Mouse (Mus musculus): Measurements from ENCODE around the gene Atp1a2. TPM values are rescaled to one million over a fixed set of nuclear protein-coding genes. Genes with fewer than 3 reads are reported as not detected.

Gene Atp1a2
- polyA plus RNA-seq, 1 experiment from 2014 or later, result 2.0 TPM

DNA sequence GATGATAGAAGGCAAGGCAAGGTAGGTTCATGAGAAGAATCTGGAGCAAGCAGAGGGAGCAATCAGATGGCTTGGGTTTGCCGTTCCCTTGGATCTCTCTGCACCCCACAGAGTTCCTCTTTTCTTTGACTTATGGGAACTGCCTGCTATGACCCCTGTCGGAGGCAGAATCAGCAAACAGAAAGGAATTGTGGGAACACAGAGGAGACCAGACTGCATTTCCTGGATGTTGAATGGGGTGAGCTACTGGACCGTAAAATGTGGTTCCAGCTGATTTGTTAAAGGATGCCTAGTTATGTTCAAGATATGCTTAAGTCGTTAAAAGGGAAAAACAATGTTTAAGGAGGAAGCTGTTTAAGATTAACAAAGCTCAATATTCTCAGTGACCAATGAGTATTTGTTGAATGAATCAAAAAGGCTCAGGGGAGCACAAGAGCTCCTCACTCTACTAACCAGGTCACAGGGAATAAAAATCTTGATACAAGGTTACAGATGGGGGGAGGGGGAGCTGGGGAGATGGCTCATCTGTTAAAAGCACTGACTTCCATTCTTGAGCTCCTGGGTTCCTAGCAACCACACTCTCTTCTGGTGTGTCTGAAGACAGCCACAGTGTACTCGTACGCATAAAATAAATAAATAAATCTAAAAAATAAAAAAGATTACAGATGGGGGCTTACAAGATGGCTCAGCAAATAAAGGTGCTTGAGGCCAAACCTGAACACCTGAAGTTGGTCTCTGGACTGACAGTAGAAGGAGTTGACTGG is 56.7 kb downstream of the Atp1a2 start:
- no peak overlapping the region for H3K4me3 ChIP-seq
- H3K4me1 ChIP-seq, result peaks cover 45% of the 10 kb centered on the region
- H3K36me3 ChIP-seq (replicated peaks), result no peaks in the 10 kb centered on the region
- H3K9me3 ChIP-seq, result no peaks in the 10 kb centered on the region
- H3K27me3 ChIP-seq (ENCODE audit: poor library complexity, severe bottlenecking), result peaks cover 35% of the 10 kb centered on the region
- 49% methylated on average over 6 of the region's 6 CpGs for WGBS
- H3K27ac ChIP-seq, result peak overlapping the region; percentile 69
- DNase-seq (ENCODE audit: extremely low spot score, low spot score), result no peak

DNA sequence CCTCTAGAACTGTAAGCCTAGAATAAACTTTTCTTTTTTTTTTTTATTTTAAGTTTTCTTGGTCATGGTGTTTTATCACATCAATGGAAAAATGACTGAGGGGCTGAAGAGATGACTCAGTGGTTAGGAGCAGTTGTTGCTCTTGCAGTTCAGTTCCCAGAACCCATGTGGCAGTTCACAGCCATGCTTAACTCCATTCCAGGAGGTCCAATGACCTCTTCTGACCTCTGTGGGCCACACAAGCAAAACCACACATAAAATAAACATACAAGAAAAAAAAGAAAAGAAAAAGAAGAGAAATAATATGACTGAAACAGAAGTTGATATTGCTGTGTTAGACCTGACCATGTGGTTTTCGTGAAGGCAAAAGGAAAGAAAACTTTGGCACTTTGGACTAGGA is 68.6 kb downstream of the Atp1a2 start:
- Histone ChIP-seq H3K36me3 (replicated peaks) (no peaks in the 10 kb centered on the region), H3K9me3 (no peaks in the 10 kb centered on the region), H3K4me3 (no peak overlapping the region), H3K27me3 (ENCODE audit: poor library complexity, severe bottlenecking) (no peaks in the 10 kb centered on the region), H3K27ac (no peak overlapping the region), H3K4me1 (no peaks in the 10 kb centered on the region)
- DNase-seq (ENCODE audit: extremely low spot score, low spot score), result no peak
- 86% methylated on average over 1 of the region's 1 CpGs for WGBS

DNA sequence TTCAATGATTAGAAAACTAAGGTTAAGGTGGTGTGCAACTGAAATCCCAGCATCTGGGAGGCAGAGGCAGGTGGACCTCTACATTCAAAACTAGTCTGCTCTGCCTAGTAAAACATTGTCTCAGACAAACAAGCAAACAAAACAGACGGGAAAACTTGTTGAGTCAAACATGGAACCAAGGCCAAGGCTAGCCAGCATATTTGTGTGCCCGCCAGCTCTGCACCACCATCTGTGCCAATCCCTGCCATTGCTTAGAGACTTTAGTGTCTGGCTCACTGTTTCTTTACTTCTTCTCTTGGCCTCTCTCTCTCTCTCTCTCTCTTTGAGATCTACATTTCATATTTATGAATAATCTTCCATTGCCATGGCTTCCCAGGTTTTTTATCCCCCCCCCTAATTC is 69.7 kb downstream of the Atp1a2 start:
- no peak for DNase-seq (ENCODE audit: extremely low spot score, low spot score)
- Histone ChIP-seq H3K9me3 (no peaks in the 10 kb centered on the region), H3K36me3 (replicated peaks) (no peaks in the 10 kb centered on the region), H3K27me3 (ENCODE audit: poor library complexity, severe bottlenecking) (no peaks in the 10 kb centered on the region), H3K4me1 (no peaks in the 10 kb centered on the region), H3K4me3 (no peak overlapping the region), H3K27ac (no peak overlapping the region)
- WGBS, result 85% methylated on average over 2 of the region's 2 CpGs

Other genes with a start within 250 kb of the Atp1a2 start
- 1.6 and 2.7 TPM in 2 replicates for gene Nhlh1, start 240.5 kb downstream of the Atp1a2 start, polyA plus RNA-seq (2016; fragmentation: Nextera tagmentation; extraction: Ambion mirVana)
- gene Copa, start 215.5 kb downstream of the Atp1a2 start, polyA plus RNA-seq (2016; fragmentation: Nextera tagmentation; extraction: Ambion mirVana), result 176 TPM in 2 replicates
- gene Ncstn, start 215.3 kb downstream of the Atp1a2 start, polyA plus RNA-seq (2016; fragmentation: Nextera tagmentation; extraction: Ambion mirVana), result 91.6 and 95.3 TPM in 2 replicates
- 153 and 159 TPM in 2 replicates for gene Pex19, start 171.3 kb downstream of the Atp1a2 start, polyA plus RNA-seq (2016; fragmentation: Nextera tagmentation; extraction: Ambion mirVana)
- 132 and 138 TPM in 2 replicates for gene Dcaf8, start 150.0 kb downstream of the Atp1a2 start, polyA plus RNA-seq (2016; fragmentation: Nextera tagmentation; extraction: Ambion mirVana)
- 282 and 292 TPM in 2 replicates for gene Pea15a, start 91.3 kb downstream of the Atp1a2 start, polyA plus RNA-seq (2016; fragmentation: Nextera tagmentation; extraction: Ambion mirVana)
- gene Casq1, start 78.2 kb downstream of the Atp1a2 start, polyA plus RNA-seq (2016; fragmentation: Nextera tagmentation; extraction: Ambion mirVana), result 0.69 and 0.99 TPM in 2 replicates
- not detected in 2 replicates for gene Atp1a4, start 39.6 kb downstream of the Atp1a2 start, polyA plus RNA-seq (2016; fragmentation: Nextera tagmentation; extraction: Ambion mirVana)
- 53.0 and 55.4 TPM in 2 replicates for gene Igsf8, start 36.4 kb downstream of the Atp1a2 start, polyA plus RNA-seq (2016; fragmentation: Nextera tagmentation; extraction: Ambion mirVana)
- 0.17 and 0.43 TPM in 2 replicates for gene Kcnj9, start 31.3 kb upstream of the Atp1a2 start, polyA plus RNA-seq (2016; fragmentation: Nextera tagmentation; extraction: Ambion mirVana)
- 0.46 and 0.47 TPM in 2 replicates for gene Kcnj10, start 43.1 kb upstream of the Atp1a2 start, polyA plus RNA-seq (2016; fragmentation: Nextera tagmentation; extraction: Ambion mirVana)
- gene Pigm, start 78.5 kb upstream of the Atp1a2 start, polyA plus RNA-seq (2016; fragmentation: Nextera tagmentation; extraction: Ambion mirVana), result 10.6 and 10.8 TPM in 2 replicates
- gene Slamf9, start 177.3 kb upstream of the Atp1a2 start, polyA plus RNA-seq (2016; fragmentation: Nextera tagmentation; extraction: Ambion mirVana), result not detected in 2 replicates
- 81.7 and 82.5 TPM in 2 replicates for gene Igsf9, start 183.7 kb upstream of the Atp1a2 start, polyA plus RNA-seq (2016; fragmentation: Nextera tagmentation; extraction: Ambion mirVana)
- gene Tagln2, start 202.0 kb upstream of the Atp1a2 start, polyA plus RNA-seq (2016; fragmentation: Nextera tagmentation; extraction: Ambion mirVana), result 69.7 and 71.1 TPM in 2 replicates
- gene Cfap45, start 222.7 kb upstream of the Atp1a2 start, polyA plus RNA-seq (2016; fragmentation: Nextera tagmentation; extraction: Ambion mirVana), result 1.4 and 1.6 TPM in 2 replicates

Measured in forebrain, embryonic 10.5 days (tissue).